Mouse (Mus musculus) kidney, postnatal 0 days (tissue): Measurements from ENCODE around the gene Exosc10. TPM values are rescaled to one million over a fixed set of nuclear protein-coding genes. Genes with fewer than 3 reads are reported as not detected.

ENCODE experiments used
- ATAC-seq: fragments of 200-750 bp; cut with Nextera tagmentation; replicated peaks from 2 replicates; pipeline ENCODE4 v1.8.0; 2017; ENCODE audit warnings: low read depth, moderate number of reproducible peaks, moderate TSS enrichment, moderate library complexity; ENCODE audit not compliant: low FRiP score
- DNase-seq: peaks from one replicate; pipeline ENCODE4 v3.0.0-alpha.2; 2016; ENCODE audit warnings: low spot score
- H3K27ac ChIP-seq: fragments of 300-500 bp; sonication (generic); 2 replicates; pipeline ENCODE4 v1.5.1; 2014; ENCODE audit warnings: mild to moderate bottlenecking
- H3K27me3 ChIP-seq: fragments of 300-500 bp; sonication (generic); 2 replicates; pipeline ENCODE4 v1.6.1; 2014; ENCODE audit warnings: low read length, mixed read lengths; ENCODE audit not compliant: insufficient read depth
- H3K36me3 ChIP-seq: fragments of 300-500 bp; sonication (generic); 2 replicates; pipeline ENCODE4 v1.6.1; 2014; ENCODE audit warnings: low read length, mixed read lengths; ENCODE audit not compliant: insufficient read depth
- H3K4me1 ChIP-seq: fragments of 300-500 bp; sonication (generic); replicated peaks from 2 replicates; pipeline ENCODE4 v1.6.1; 2014; ENCODE audit warnings: antibody characterized with exemption, low read length, mixed read lengths; ENCODE audit not compliant: insufficient read depth
- H3K4me2 ChIP-seq: fragments of 300-500 bp; sonication (generic); 2 replicates; pipeline ENCODE4 v1.6.1; 2014; ENCODE audit warnings: mild to moderate bottlenecking, low read length, moderate library complexity, mixed read lengths
- H3K4me3 ChIP-seq: fragments of 300-500 bp; sonication (generic); replicated peaks from 2 replicates; pipeline ENCODE4 v1.5.1; 2014; ENCODE audit warnings: low read depth, low read length
- H3K9ac ChIP-seq: fragments of 300-500 bp; sonication (generic); 2 replicates; pipeline ENCODE4 v1.6.1; 2014; ENCODE audit warnings: low read depth, low read length
- H3K9me3 ChIP-seq: fragments of 300-500 bp; sonication (generic); replicated peaks from 2 replicates; pipeline ENCODE4 v1.6.1; 2016; ENCODE audit warnings: low read length, inconsistent platforms, mixed read lengths
- CTCF ChIP-seq: IDR thresholded peaks from 2 replicates; pipeline ENCODE4 v1.5.1; 2016; ENCODE audit warnings: antibody characterized with exemption, low read depth, mild to moderate bottlenecking, moderate library complexity
- WGBS: fragments of 180-500 bp; shearing (Covaris S2); extraction: QIAGEN DNeasy Blood & Tissue Kit; methylation state at CpG from one replicate; pipeline ENCODE4 v1.1.7; 2014; 5-methylcytosine and 5-hydroxymethylcytosine counted together
- polyA plus RNA-seq: library from polyadenylated mRNA; unstranded; fragments of >200 nt; fragmentation: Nextera tagmentation; extraction: Ambion mirVana; gene quantifications from 2 replicates; pipeline ENCODE4 v1.2.1, GENCODE M21; 2015

Exosc10 gene
- polyA plus RNA-seq, 1 experiment from 2014 or later = 52.4 TPM

DNA sequence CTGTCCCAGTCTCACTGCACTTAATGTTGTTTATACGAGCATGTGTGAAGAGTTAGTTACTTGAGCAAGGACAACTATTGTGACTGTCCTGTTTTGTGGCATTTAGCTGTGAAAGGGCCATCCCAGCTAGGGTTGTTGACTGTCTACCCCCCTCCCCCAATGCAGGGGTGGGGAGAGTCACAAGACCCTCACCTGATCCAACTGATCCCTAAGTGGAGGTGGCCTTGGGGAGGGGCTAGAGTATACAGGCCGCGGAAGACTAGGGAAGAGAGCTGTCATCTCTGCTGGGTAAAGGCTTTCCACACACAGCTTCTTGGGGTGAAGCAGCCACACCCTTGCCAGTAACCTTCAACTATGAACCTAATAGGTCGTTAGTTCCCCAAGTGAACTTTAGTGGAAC lies 42.1 kb downstream of the Exosc10 start:
- DNase-seq (no peak), ATAC-seq (no peak)
- no peak for TF ChIP-seq CTCF
- Histone ChIP-seq H3K4me1 (no peaks in the 10 kb centered on the region), H3K36me3 (peaks cover 13% of the 10 kb centered on the region; the same call in 1 of the 2 replicates), H3K4me3 (no peak overlapping the region), H3K27me3 (no peaks in the 10 kb centered on the region), H3K27ac (no peak overlapping the region), H3K4me2 (no peak overlapping the region), H3K9me3 (no peaks in the 10 kb centered on the region), H3K9ac (no peak overlapping the region)
- WGBS = 83% methylated on average over 4 of the region's 4 CpGs

DNA sequence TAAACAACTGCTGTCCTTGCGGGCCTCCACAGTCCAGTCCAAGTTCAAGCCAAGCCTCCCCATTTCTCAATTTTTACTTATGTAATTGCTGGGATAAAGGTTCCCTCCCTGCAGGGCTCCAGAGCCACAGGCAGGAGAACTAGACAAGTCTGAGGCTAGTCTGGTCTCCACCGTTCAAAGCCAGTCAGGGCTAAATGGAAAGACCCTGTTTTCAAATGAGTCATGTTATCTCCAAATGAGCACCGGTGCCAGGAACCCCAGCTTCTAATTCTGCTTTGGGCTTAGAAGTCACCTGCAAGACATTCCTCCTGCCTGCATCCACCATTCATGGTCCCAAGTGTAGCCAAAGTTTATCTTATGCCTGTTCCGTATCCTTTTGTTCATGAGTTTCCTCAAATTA lies 43.6 kb downstream of the Exosc10 start:
- Histone ChIP-seq H3K4me2 (no peak overlapping the region), H3K36me3 (0 out of 2 replicates have a peak, but pooled peaks cover 9% of the 10 kb centered on the region), H3K9me3 (no peaks in the 10 kb centered on the region), H3K4me3 (no peak overlapping the region), H3K4me1 (no peaks in the 10 kb centered on the region), H3K27me3 (no peaks in the 10 kb centered on the region), H3K27ac (no peak overlapping the region), H3K9ac (no peak overlapping the region)
- 74% methylated on average over 4 of the region's 4 CpGs for WGBS
- no peak for DNase-seq
- no peak for ATAC-seq
- no peak for TF ChIP-seq CTCF

DNA sequence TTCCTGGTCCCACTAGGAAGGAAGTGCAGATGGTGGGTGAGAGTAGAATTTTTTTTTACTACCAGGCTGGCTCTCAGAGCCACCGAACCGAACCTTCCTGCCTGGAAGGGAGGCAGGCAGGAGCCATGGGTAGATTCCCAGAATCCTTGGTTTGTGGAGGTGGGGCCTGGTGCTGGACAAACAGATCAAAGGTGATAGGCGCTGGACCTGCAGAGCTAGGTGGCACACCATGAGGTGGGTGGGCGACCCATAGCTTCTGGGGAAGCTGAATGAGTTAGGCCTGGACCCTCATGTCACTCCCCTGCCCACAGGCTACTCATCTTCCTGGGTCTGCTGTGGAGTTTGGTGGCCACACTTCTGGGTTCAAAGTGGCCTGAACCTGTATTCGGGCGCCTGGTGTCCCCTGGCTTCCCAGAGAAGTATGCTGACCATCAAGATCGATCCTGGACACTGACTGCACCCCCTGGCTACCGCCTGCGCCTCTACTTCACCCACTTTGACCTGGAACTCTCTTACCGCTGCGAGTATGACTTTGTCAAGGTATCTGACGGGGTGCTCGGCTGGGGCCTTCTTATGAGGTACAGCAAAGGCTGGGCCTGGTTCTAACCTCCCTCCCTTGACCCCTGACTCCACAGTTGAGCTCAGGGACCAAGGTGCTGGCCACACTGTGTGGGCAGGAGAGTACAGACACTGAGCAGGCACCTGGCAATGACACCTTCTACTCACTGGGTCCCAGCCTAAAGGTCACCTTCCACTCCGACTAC lies 44.3 kb downstream of the Exosc10 start, which contains the start of gene Masp2:
Gene Masp2, plus strand, starts transcription at position 198 of the 764 bp plus-strand sequence.
- no peaks in the 10 kb centered on the region for H3K9me3 ChIP-seq
- no peaks in the 10 kb centered on the region for H3K27me3 ChIP-seq
- H3K4me2 ChIP-seq = no peak within 1 kb of the TSS
- H3K9ac ChIP-seq = no peak within 1 kb of the TSS
- H3K4me3 ChIP-seq = no peak within 1 kb of the TSS
- DNase-seq (no peak), ATAC-seq (no peak)
- no peak for TF ChIP-seq CTCF
- H3K36me3 ChIP-seq = 0 out of 2 replicates have a peak, but pooled peaks cover 8% of the 10 kb centered on the region
- WGBS = 91% methylated on average over 14 of the region's 14 CpGs
- no peaks in the 10 kb centered on the region for H3K4me1 ChIP-seq
- no peak within 1 kb of the TSS for H3K27ac ChIP-seq

DNA sequence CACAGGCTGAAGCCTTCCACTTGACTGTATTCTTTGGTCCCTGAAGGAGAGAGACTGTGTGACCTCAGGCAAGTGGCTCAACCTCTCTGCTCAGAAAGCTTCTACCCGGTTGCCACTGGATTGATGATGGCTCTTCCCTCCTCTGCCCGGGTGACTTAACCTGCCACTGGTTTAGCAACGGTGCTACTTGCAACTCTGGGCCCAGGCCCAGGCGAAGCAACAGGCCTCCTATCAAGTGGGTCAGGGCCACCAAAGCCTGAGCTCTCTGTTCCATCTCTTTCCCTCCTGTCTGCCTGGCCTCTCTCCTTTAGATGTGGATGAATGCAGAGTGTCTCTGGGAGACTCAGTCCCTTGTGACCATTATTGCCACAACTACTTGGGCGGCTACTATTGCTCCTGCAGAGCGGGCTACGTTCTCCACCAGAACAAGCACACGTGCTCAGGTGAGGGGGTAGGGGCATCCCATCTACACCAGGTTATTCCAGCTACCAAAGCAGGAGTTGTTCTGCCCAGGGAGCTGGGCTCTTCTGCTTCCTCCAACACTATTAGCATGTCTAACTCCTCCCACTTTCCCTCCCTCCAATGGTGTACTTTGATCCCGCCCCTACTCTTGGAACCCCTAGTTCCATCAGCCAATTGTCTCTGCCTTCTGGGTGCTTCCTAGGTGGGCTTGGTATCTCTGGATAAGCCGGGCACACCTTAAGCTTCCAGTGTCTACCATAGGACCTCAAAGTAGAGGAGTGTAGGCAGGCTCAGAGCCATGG lies 45.3 kb downstream of the Exosc10 start:
- WGBS = 79% methylated on average over 10 of the region's 10 CpGs
- TF ChIP-seq CTCF = no peak
- no peaks in the 10 kb centered on the region for H3K9me3 ChIP-seq
- no peak overlapping the region for H3K27ac ChIP-seq
- H3K4me3 ChIP-seq = no peak overlapping the region
- H3K27me3 ChIP-seq = no peaks in the 10 kb centered on the region
- 0 out of 2 replicates have a peak, but pooled peaks cover 1% of the 10 kb centered on the region for H3K36me3 ChIP-seq
- H3K4me1 ChIP-seq = 0 out of 2 replicates have a peak, but pooled peaks cover 3% of the 10 kb centered on the region
- H3K4me2 ChIP-seq = no peak overlapping the region
- no peak overlapping the region for H3K9ac ChIP-seq
- DNase-seq (no peak), ATAC-seq (no peak)

DNA sequence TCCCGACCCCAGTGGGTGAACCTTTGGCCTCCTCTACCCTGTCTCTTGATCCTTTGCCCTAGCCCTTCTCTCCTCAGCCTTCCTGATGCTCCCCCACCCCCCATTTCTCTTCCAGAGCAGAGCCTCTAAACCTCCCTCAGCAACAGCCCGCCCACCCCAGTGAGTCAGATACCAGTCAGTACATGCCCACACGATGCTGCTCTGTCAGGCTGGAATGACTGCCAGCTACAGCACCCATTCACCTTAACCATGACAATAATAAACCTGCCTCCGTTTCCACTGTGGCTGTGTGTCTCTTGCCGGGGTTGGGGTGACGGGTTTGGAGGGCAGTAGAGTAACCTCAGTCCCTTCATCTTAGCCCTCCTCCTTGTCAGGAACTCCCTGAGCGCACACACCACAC lies 45.9 kb downstream of the Exosc10 start:
- Histone ChIP-seq H3K27me3 (no peaks in the 10 kb centered on the region), H3K4me2 (no peak overlapping the region), H3K36me3 (no peaks in the 10 kb centered on the region), H3K4me3 (no peak overlapping the region), H3K4me1 (0 out of 2 replicates have a peak, but pooled peaks cover 3% of the 10 kb centered on the region), H3K9ac (no peak overlapping the region), H3K9me3 (no peaks in the 10 kb centered on the region), H3K27ac (no peak overlapping the region)
- TF ChIP-seq CTCF = no peak
- 72% methylated on average over 7 of the region's 7 CpGs for WGBS
- ATAC-seq (no peak), DNase-seq (no peak)

DNA sequence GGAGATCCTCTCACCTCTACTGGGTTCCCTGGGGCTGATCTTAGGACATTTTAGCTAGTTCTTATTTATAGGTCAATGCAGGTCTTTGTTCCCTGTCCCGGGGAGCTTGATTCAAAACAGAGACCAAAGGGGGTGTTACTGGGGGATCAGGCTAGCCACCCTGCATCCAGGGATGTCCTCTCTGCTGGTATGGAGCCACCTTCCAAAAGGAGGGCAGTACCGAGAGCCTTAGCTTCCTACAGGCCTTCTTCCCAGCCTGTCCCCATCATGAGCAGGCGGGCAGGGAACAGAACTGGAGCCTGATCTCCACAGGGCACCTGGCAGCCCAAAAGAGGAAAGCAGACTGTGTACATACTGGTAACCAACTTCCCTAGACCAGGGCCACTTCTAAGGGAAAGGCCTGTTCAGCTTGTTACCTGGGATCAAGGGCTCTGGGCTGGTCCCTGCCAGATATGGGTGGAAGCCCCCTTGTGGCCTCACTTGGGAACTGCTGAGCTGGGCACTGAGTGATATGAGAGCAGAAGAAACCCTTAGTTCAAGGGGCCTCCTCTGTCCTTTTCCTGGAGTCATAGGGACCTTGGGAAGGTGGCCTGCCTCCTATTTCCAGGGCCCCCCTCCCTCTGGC lies 46.4 kb downstream of the Exosc10 start:
- no peak overlapping the region for H3K27ac ChIP-seq

More for the DNA sequence above, 46.4 kb downstream of the Exosc10 start:
- Histone ChIP-seq H3K4me1 (0 out of 2 replicates have a peak, but pooled peaks cover 3% of the 10 kb centered on the region), H3K4me2 (no peak overlapping the region), H3K36me3 (no peaks in the 10 kb centered on the region), H3K9ac (no peak overlapping the region), H3K27me3 (no peaks in the 10 kb centered on the region), H3K9me3 (no peaks in the 10 kb centered on the region), H3K4me3 (no peak overlapping the region)
- ATAC-seq = no peak
- peak; percentile 74 for TF ChIP-seq CTCF
- DNase-seq = peak; percentile 52
- 91% methylated on average over 3 of the region's 3 CpGs for WGBS
